Mouse (Mus musculus) embryonic facial prominence, embryonic 11.5 days (tissue): ENCODE results near the gene Glrp1. TPM values are rescaled to one million over a fixed set of nuclear protein-coding genes. Genes with fewer than 3 reads are reported as not detected.
A peak's percentile ranks its signal among the peaks of the same experiment; 100 is the strongest.

Experiments used
- ATAC-seq: fragments of 200-750 bp; cut with Nextera tagmentation; replicated peaks from 2 replicates; pipeline ENCODE4 v1.8.0; 2017; ENCODE audit warnings: low read depth; ENCODE audit not compliant: insufficient number of reproducible peaks, low FRiP score, low TSS enrichment
- DNase-seq: peaks from one replicate; pipeline ENCODE4 v3.0.0-alpha.2; 2015; ENCODE audit warnings: low spot score
- H3K27ac ChIP-seq: fragments of 300-500 bp; sonication (generic); replicated peaks from 2 replicates; pipeline ENCODE4 v1.5.1; 2014; ENCODE audit warnings: mild to moderate bottlenecking, low read depth, low read length, control low read depth
- H3K27me3 ChIP-seq: fragments of 300-500 bp; sonication (generic); 2 replicates; pipeline ENCODE4 v1.6.1; 2014; ENCODE audit warnings: mild to moderate bottlenecking, low read length, moderate library complexity, mixed read lengths; ENCODE audit not compliant: control insufficient read depth, insufficient read depth
- H3K36me3 ChIP-seq: fragments of 300-500 bp; sonication (generic); replicated peaks from 2 replicates; pipeline ENCODE4 v1.6.1; 2014; ENCODE audit warnings: low read depth, mild to moderate bottlenecking, low read length, moderate library complexity, mixed read lengths; ENCODE audit not compliant: control insufficient read depth, insufficient read depth
- H3K4me1 ChIP-seq: fragments of 300-500 bp; sonication (generic); 2 replicates; pipeline ENCODE4 v1.6.1; 2014; ENCODE audit warnings: low read length, mixed read lengths; ENCODE audit not compliant: control insufficient read depth, insufficient read depth
- H3K4me2 ChIP-seq: fragments of 300-500 bp; sonication (generic); 2 replicates; pipeline ENCODE4 v1.6.1; 2014; ENCODE audit warnings: low read depth, mild to moderate bottlenecking, control low read depth, low read length, moderate library complexity
- H3K4me3 ChIP-seq: fragments of 300-500 bp; sonication (generic); 2 replicates; pipeline ENCODE4 v1.5.1; 2014; ENCODE audit warnings: low read depth, low read length, control low read depth
- H3K9ac ChIP-seq: fragments of 300-500 bp; sonication (generic); replicated peaks from 2 replicates; pipeline ENCODE4 v1.6.1; 2014; ENCODE audit warnings: mild to moderate bottlenecking, control low read depth, low read length
- H3K9me3 ChIP-seq: fragments of 300-500 bp; sonication (generic); replicated peaks from 2 replicates; pipeline ENCODE4 v1.6.1; 2016; ENCODE audit warnings: mild to moderate bottlenecking, low read length, inconsistent platforms, mixed read lengths; ENCODE audit not compliant: control insufficient read depth
- WGBS: fragments of 180-500 bp; shearing (Covaris S2); extraction: QIAGEN DNeasy Blood & Tissue Kit; methylation state at CpG from one replicate; pipeline ENCODE4 v1.1.7; 2014; 5-methylcytosine and 5-hydroxymethylcytosine counted together
- polyA plus RNA-seq: library from polyadenylated mRNA; unstranded; fragments of >200 nt; fragmentation: Nextera tagmentation; extraction: Ambion mirVana; gene quantifications from 2 replicates; pipeline ENCODE4 v1.2.1, GENCODE M21; 2014

The Glrp1 gene
- polyA plus RNA-seq = not detected in 2 replicates

GRCm38 (mm10) chr1:88509789-88510188, at the start of gene Glrp1:
TSS of gene Glrp1 (minus strand) at chr1:88510066.
- Histone ChIP-seq H3K9me3 (no peaks in the 10 kb centered on the region), H3K4me2 (no peak within 1 kb of the TSS), H3K4me3 (no peak within 1 kb of the TSS), H3K27me3 (no peaks in the 10 kb centered on the region), H3K4me1 (no peaks in the 10 kb centered on the region), H3K9ac (no peak within 1 kb of the TSS), H3K27ac (no peak within 1 kb of the TSS), H3K36me3 (no peaks in the 10 kb centered on the region)
- WGBS = 80% methylated on average over 8 of the region's 8 CpGs
- DNase-seq = no peak
- ATAC-seq = no peak

GRCm38 (mm10) chr1:88559258-88559657, 49.4 kb upstream of the Glrp1 start:
- no peaks in the 10 kb centered on the region for H3K4me1 ChIP-seq
- H3K36me3 ChIP-seq = no peaks in the 10 kb centered on the region
- no peak overlapping the region for H3K4me3 ChIP-seq
- WGBS = 22% methylated on average over 7 of the region's 7 CpGs
- H3K27ac ChIP-seq = no peak overlapping the region
- no peaks in the 10 kb centered on the region for H3K9me3 ChIP-seq
- ATAC-seq = no peak
- H3K9ac ChIP-seq = no peak overlapping the region
- H3K27me3 ChIP-seq = no peaks in the 10 kb centered on the region
- no peak overlapping the region for H3K4me2 ChIP-seq
- peak; percentile 16 for DNase-seq

- no peaks in the 10 kb centered on the region for H3K36me3 ChIP-seq
- no peak overlapping the region for H3K27ac ChIP-seq
- no peak overlapping the region for H3K4me3 ChIP-seq
- H3K9ac ChIP-seq = no peak overlapping the region
- H3K9me3 ChIP-seq = no peaks in the 10 kb centered on the region
- H3K27me3 ChIP-seq = no peaks in the 10 kb centered on the region
- H3K4me1 ChIP-seq = no peaks in the 10 kb centered on the region
- no peak for ATAC-seq
- no peak for DNase-seq
- no peak overlapping the region for H3K4me2 ChIP-seq
Measured at GRCm38 (mm10) chr1:88558793-88559192, 48.9 kb upstream of the Glrp1 start.

GRCm38 (mm10) chr1:88556401-88556800, 46.5 kb upstream of the Glrp1 start:
- ATAC-seq (no peak), DNase-seq (no peak)
- Histone ChIP-seq H3K9me3 (no peaks in the 10 kb centered on the region), H3K27ac (no peak overlapping the region), H3K9ac (no peak overlapping the region), H3K4me1 (no peaks in the 10 kb centered on the region), H3K4me3 (no peak overlapping the region), H3K27me3 (no peaks in the 10 kb centered on the region), H3K36me3 (no peaks in the 10 kb centered on the region), H3K4me2 (no peak overlapping the region)
- 90% methylated on average over 11 of the region's 11 CpGs for WGBS

- no peaks in the 10 kb centered on the region for H3K4me1 ChIP-seq
- no peak for ATAC-seq
- no peak overlapping the region for H3K27ac ChIP-seq
- H3K9me3 ChIP-seq = no peaks in the 10 kb centered on the region
- no peak for DNase-seq
- H3K27me3 ChIP-seq = no peaks in the 10 kb centered on the region
- H3K36me3 ChIP-seq = no peaks in the 10 kb centered on the region
- no peak overlapping the region for H3K4me2 ChIP-seq
- H3K4me3 ChIP-seq = no peak overlapping the region
- H3K9ac ChIP-seq = no peak overlapping the region
- WGBS = 46% methylated on average over 7 of the region's 7 CpGs
Measured at GRCm38 (mm10) chr1:88553500-88554187, 43.8 kb upstream of the Glrp1 start.

- WGBS = 88% methylated on average over 1 of the region's 1 CpGs
- ATAC-seq (no peak), DNase-seq (no peak)
- H3K4me1 ChIP-seq = no peaks in the 10 kb centered on the region
- no peaks in the 10 kb centered on the region for H3K36me3 ChIP-seq
- no peaks in the 10 kb centered on the region for H3K9me3 ChIP-seq
- no peaks in the 10 kb centered on the region for H3K27me3 ChIP-seq
- H3K4me3 ChIP-seq = no peak overlapping the region
- no peak overlapping the region for H3K9ac ChIP-seq
- no peak overlapping the region for H3K27ac ChIP-seq
- H3K4me2 ChIP-seq = no peak overlapping the region
Measured at GRCm38 (mm10) chr1:88549263-88549662, 39.4 kb upstream of the Glrp1 start.

GRCm38 (mm10) chr1:88547172-88547571, 37.3 kb upstream of the Glrp1 start:
- no peaks in the 10 kb centered on the region for H3K4me1 ChIP-seq
- no peaks in the 10 kb centered on the region for H3K27me3 ChIP-seq
- H3K4me2 ChIP-seq = no peak overlapping the region
- no peak overlapping the region for H3K9ac ChIP-seq
- DNase-seq (no peak), ATAC-seq (no peak)
- H3K4me3 ChIP-seq = no peak overlapping the region
- WGBS = 87% methylated on average over 7 of the region's 7 CpGs
- H3K27ac ChIP-seq = no peak overlapping the region
- no peaks in the 10 kb centered on the region for H3K36me3 ChIP-seq
- no peaks in the 10 kb centered on the region for H3K9me3 ChIP-seq

GRCm38 (mm10) chr1:88543608-88544007, 33.7 kb upstream of the Glrp1 start:
- H3K4me1 ChIP-seq = no peaks in the 10 kb centered on the region
- no peaks in the 10 kb centered on the region for H3K27me3 ChIP-seq
- no peak for ATAC-seq
- no peak overlapping the region for H3K4me2 ChIP-seq
- no peak overlapping the region for H3K4me3 ChIP-seq
- WGBS = 73% methylated on average over 4 of the region's 4 CpGs
- no peak overlapping the region for H3K27ac ChIP-seq
- no peak overlapping the region for H3K9ac ChIP-seq
- H3K36me3 ChIP-seq = no peaks in the 10 kb centered on the region
- no peak for DNase-seq
- H3K9me3 ChIP-seq = no peaks in the 10 kb centered on the region
